Mouse (Mus musculus) megakaryocyte progenitor cell, adult 5-6 weeks (primary cell): ENCODE results near the gene Tnfrsf12a. TPM values are rescaled to one million over a fixed set of nuclear protein-coding genes. Genes with fewer than 3 reads are reported as not detected.

ENCODE experiments used
- ATAC-seq: replicated peaks from 2 replicates; pipeline ENCODE4 v1.8.0; 2016; ENCODE audit warnings: mild to moderate bottlenecking, moderate TSS enrichment, inconsistent platforms; ENCODE audit not compliant: poor library complexity
- total RNA-seq, 2 experiments: library from RNA; stranded (forward) in 1 of 2; stranded (reverse) in 1 of 2; fragments of 157-497, 149-512 nt in 1 of 2; fragments of 200-1000 nt in 1 of 2; gene quantifications; 2 replicates each; pipeline versions ENCODE4 v1.2.3 to v1.2.4; 2015 to 2017

The Tnfrsf12a gene
- total RNA-seq, 2 experiments from 2014 or later = 3.6 to 5.9 TPM

GRCm38 (mm10) chr17:23654001-23654400 lies 23.3 kb downstream of the Tnfrsf12a start:
- peak; percentile 33; the same call in 1 of the 2 replicates for ATAC-seq

- ATAC-seq = 0 out of 2 replicates have a peak, but pooled peaks have one; percentile 45
These were observed 23.9 kb downstream of the Tnfrsf12a start for GRCm38 (mm10) chr17:23653324-23653723.

- ATAC-seq = no peak
These were observed 25.9 kb downstream of the Tnfrsf12a start for GRCm38 (mm10) chr17:23651363-23651762.

- ATAC-seq = no peak
These were observed 31.4 kb downstream of the Tnfrsf12a start for GRCm38 (mm10) chr17:23645894-23646293.

DNA sequence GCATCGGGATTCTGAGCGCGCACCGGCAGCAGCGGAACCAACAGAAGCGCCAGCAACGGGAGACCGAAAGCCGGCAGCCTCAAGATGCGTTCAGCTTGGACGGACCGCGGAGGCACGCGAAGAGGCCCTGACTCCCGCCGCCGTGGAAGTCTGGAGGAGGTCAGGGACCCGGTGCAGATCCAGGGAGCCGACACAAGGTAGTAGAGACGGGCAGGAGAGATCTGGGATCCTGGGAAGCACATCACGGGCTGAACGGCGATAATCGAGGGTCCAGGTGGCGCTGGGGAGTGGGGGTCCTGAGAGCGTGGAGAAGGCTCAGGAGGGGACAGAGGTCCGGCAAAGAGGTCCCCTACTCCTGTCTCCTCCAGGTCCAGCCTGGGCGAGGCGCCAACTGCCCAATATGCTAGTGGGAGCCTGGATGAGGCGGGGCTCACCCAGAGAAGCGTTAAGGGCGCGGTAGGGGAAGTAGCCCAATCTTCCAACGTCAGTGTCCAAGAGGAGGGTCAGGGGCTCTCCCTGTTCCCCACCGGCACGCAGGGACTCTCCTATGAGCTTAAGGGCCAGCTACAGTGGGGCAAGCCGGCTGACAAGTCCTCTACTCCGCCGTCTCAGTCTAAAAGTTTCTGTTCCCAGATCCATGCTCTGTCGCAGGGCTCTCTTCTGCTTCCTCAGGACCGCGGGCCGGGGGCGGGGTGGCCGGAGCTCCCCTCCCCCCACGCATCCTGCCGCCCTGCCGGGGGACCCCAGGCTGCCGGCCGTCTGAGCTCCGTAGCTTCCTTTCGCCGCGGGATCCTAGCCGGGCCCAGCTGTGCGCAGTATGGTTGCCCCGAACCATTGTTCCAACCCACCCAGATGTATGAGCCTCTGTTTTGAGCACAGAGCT lies 32.4 kb downstream of the Tnfrsf12a start, which contains the start of gene Mmp25:
Gene Mmp25 (minus strand): TSS at position 665 of the 883 bp plus-strand sequence.
- peak; percentile 79 for ATAC-seq

DNA sequence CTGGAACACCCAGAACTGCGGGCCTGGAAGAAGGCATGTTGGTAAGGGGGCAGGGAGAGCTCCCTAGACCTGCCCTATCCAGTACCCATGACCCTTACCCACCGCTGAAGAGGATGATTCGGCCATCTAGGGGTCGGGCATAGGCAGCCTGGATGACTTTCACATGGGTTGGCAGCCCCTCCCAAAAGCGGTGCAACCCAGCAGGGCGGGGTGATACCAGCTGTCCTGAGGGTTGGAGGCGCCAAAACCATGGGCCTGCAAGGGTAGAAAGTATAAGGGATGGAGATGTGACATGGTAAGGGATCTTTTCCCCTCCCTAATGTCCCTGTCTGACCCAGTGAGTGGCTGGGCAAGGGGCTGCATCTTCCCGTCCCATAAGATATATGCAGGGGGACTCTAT lies 46.0 kb downstream of the Tnfrsf12a start:
- no peak for ATAC-seq

DNA sequence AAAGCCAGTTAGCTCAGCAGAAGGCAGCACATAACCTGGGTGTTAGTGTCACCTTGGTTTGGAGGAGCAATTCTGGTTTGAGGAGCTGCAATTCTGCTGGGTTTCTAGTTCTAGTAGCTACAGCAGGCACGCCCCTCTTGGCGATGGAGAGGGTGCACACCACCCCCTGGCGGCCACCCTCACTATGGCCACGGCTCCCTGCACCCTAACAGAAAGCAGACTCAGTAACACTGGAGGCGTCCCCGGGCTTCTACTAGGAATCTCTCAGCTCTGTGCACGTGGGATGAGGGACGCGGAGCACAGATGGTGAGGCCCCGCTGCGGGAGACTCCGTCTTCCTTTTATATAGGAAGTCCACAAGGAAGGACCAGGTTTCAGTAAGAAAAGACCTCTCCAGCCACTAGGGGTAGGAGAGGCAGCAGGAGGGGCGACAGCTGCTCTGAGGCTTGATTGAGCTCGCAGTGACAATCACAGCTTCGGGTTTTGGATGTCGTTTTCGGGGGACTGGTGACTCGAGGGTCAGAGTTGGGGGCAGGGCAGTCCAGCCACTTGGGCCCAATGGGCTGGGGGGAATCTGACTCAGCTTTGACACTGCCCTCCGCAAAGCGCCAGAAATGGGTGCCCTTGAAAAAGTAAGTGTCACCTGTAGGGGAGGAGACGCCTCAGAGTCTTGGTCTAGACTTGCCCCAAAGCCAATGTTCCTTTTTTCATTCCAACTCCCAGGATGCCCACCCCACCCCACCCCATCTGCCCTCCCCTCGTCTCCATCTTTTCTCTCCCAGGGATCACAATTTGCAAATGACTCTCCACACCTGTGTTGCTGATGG lies 46.9 kb downstream of the Tnfrsf12a start:
- ATAC-seq = peak; percentile 98

DNA sequence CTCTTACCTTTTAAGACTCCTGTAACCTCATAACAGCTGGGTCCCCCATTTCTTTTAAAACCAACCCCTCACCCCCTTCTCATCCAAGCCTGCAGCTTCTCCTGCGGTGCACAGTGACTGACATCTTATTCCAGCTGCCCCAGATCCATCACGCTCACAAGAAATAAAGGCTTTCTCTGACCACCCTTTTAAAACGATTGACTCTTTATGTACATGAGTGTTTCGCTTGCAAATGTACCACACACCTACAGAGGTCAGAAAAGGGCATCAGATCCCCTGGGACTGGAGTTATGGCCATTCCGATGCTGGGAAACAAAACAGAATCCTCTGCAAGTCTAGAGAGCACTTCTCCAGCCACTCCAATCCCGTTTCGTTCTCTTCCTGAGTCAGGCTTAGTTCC lies 49.5 kb downstream of the Tnfrsf12a start:
- ATAC-seq = no peak

Other genes with a start within 250 kb of the Tnfrsf12a start
- not detected in 2 replicates for gene Vmn2r117, start 197.8 kb downstream of the Tnfrsf12a start, total RNA-seq (2015)
- not detected in 2 replicates for gene Vmn2r117, start 197.8 kb downstream of the Tnfrsf12a start, total RNA-seq (2017)
- gene Zfp213, start 113.2 kb downstream of the Tnfrsf12a start, total RNA-seq (2015) = 3.6 and 5.3 TPM in 2 replicates
- gene Zfp213, start 113.2 kb downstream of the Tnfrsf12a start, total RNA-seq (2017) = 6.5 and 9.2 TPM in 2 replicates
- gene Zfp13, start 78.0 kb downstream of the Tnfrsf12a start, total RNA-seq (2015) = 0.37 TPM in 1 of 2 replicates, not detected in the other
- gene Zfp13, start 78.0 kb downstream of the Tnfrsf12a start, total RNA-seq (2017) = 0.92 and 1.3 TPM in 2 replicates
- not detected in 2 replicates for gene Zscan10, start 76.6 kb downstream of the Tnfrsf12a start, total RNA-seq (2015)
- not detected in 2 replicates for gene Zscan10, start 76.6 kb downstream of the Tnfrsf12a start, total RNA-seq (2017)
- 1.3 and 1.4 TPM in 2 replicates for gene Mmp25, start 32.2 kb downstream of the Tnfrsf12a start, total RNA-seq (2015)
- 0.42 and 1.4 TPM in 2 replicates for gene Mmp25, start 32.2 kb downstream of the Tnfrsf12a start, total RNA-seq (2017)
- not detected in 2 replicates for gene Bicdl2, start 17.0 kb downstream of the Tnfrsf12a start, total RNA-seq (2015)
- gene Bicdl2, start 17.0 kb downstream of the Tnfrsf12a start, total RNA-seq (2017) = not detected in 2 replicates
- gene Hcfc1r1, start 3.9 kb downstream of the Tnfrsf12a start, total RNA-seq (2015) = 39.1 and 42.7 TPM in 2 replicates
- 17.8 and 20.2 TPM in 2 replicates for gene Hcfc1r1, start 3.9 kb downstream of the Tnfrsf12a start, total RNA-seq (2017)
- gene Thoc6, start 3.6 kb downstream of the Tnfrsf12a start, total RNA-seq (2015) = 32.3 and 33.4 TPM in 2 replicates
- gene Thoc6, start 3.6 kb downstream of the Tnfrsf12a start, total RNA-seq (2017) = 45.7 and 51.2 TPM in 2 replicates
- gene Cldn6, start 1.8 kb upstream of the Tnfrsf12a start, total RNA-seq (2015) = not detected in 2 replicates
- gene Cldn6, start 1.8 kb upstream of the Tnfrsf12a start, total RNA-seq (2017) = not detected in 2 replicates
- gene Cldn9, start 6.6 kb upstream of the Tnfrsf12a start, total RNA-seq (2015) = not detected in 2 replicates
- gene Cldn9, start 6.6 kb upstream of the Tnfrsf12a start, total RNA-seq (2017) = not detected in 2 replicates
- not detected in 2 replicates for gene 1520401A03Rik, start 45.3 kb upstream of the Tnfrsf12a start, total RNA-seq (2015)
- not detected in 2 replicates for gene 1520401A03Rik, start 45.3 kb upstream of the Tnfrsf12a start, total RNA-seq (2017)
- gene Pkmyt1, start 48.9 kb upstream of the Tnfrsf12a start, total RNA-seq (2015) = 34.5 and 36.9 TPM in 2 replicates
- 17.3 and 20.5 TPM in 2 replicates for gene Pkmyt1, start 48.9 kb upstream of the Tnfrsf12a start, total RNA-seq (2017)
- gene Paqr4, start 63.4 kb upstream of the Tnfrsf12a start, total RNA-seq (2015) = 1.3 and 1.6 TPM in 2 replicates
- 1.9 and 2.4 TPM in 2 replicates for gene Paqr4, start 63.4 kb upstream of the Tnfrsf12a start, total RNA-seq (2017)
- gene Kremen2, start 68.4 kb upstream of the Tnfrsf12a start, total RNA-seq (2015) = 0.05 TPM in 1 of 2 replicates, not detected in the other
- not detected in 2 replicates for gene Kremen2, start 68.4 kb upstream of the Tnfrsf12a start, total RNA-seq (2017)
- 4.7 and 5.1 TPM in 2 replicates for gene Flywch1, start 94.1 kb upstream of the Tnfrsf12a start, total RNA-seq (2015)
- gene Flywch1, start 94.1 kb upstream of the Tnfrsf12a start, total RNA-seq (2017) = 9.9 and 10.6 TPM in 2 replicates
- gene Flywch2, start 108.6 kb upstream of the Tnfrsf12a start, total RNA-seq (2015) = 1.1 and 3.3 TPM in 2 replicates
- gene Flywch2, start 108.6 kb upstream of the Tnfrsf12a start, total RNA-seq (2017) = not detected in 2 replicates
- 298 and 382 TPM in 2 replicates for gene Srrm2, start 113.1 kb upstream of the Tnfrsf12a start, total RNA-seq (2015)
- gene Srrm2, start 113.1 kb upstream of the Tnfrsf12a start, total RNA-seq (2017) = 96.7 and 109 TPM in 2 replicates
- 262 and 312 TPM in 2 replicates for gene Elob, start 151.7 kb upstream of the Tnfrsf12a start, total RNA-seq (2015)
- gene Elob, start 151.7 kb upstream of the Tnfrsf12a start, total RNA-seq (2017) = 108 and 112 TPM in 2 replicates
- gene Prss33, start 158.6 kb upstream of the Tnfrsf12a start, total RNA-seq (2015) = not detected in 2 replicates
- not detected in 2 replicates for gene Prss33, start 158.6 kb upstream of the Tnfrsf12a start, total RNA-seq (2017)
- gene Prss32, start 166.4 kb upstream of the Tnfrsf12a start, total RNA-seq (2015) = not detected in 2 replicates
- not detected in 2 replicates for gene Prss32, start 166.4 kb upstream of the Tnfrsf12a start, total RNA-seq (2017)
- gene Prss41, start 166.7 kb upstream of the Tnfrsf12a start, total RNA-seq (2015) = 0.35 TPM in 1 of 2 replicates, not detected in the other
- gene Prss41, start 166.7 kb upstream of the Tnfrsf12a start, total RNA-seq (2017) = not detected in 2 replicates
- gene Prss21, start 190.6 kb upstream of the Tnfrsf12a start, total RNA-seq (2015) = not detected in 2 replicates
- gene Prss21, start 190.6 kb upstream of the Tnfrsf12a start, total RNA-seq (2017) = not detected in 2 replicates
- gene Dcpp1, start 203.4 kb upstream of the Tnfrsf12a start, total RNA-seq (2015) = not detected in 2 replicates
- not detected in 2 replicates for gene Dcpp1, start 203.4 kb upstream of the Tnfrsf12a start, total RNA-seq (2017)
- gene Dcpp2, start 203.4 kb upstream of the Tnfrsf12a start, total RNA-seq (2015) = not detected in 2 replicates
- not detected in 2 replicates for gene Dcpp2, start 203.4 kb upstream of the Tnfrsf12a start, total RNA-seq (2017)
- not detected in 2 replicates for gene Dcpp3, start 240.0 kb upstream of the Tnfrsf12a start, total RNA-seq (2015)
- not detected in 2 replicates for gene Dcpp3, start 240.0 kb upstream of the Tnfrsf12a start, total RNA-seq (2017)